Mouse (Mus musculus) stomach, postnatal 0 days (tissue): ENCODE data around the gene Pde4c.

ENCODE experiments used
- CTCF ChIP-seq: IDR thresholded peaks from 2 replicates; pipeline ENCODE4 v1.5.1; 2016; ENCODE audit warnings: antibody characterized with exemption, low read depth, mild to moderate bottlenecking, moderate library complexity
- EP300 ChIP-seq: optimal IDR thresholded peaks from 2 replicates; pipeline ENCODE3; 2016; ENCODE audit warnings: antibody characterized with exemption

DNA sequence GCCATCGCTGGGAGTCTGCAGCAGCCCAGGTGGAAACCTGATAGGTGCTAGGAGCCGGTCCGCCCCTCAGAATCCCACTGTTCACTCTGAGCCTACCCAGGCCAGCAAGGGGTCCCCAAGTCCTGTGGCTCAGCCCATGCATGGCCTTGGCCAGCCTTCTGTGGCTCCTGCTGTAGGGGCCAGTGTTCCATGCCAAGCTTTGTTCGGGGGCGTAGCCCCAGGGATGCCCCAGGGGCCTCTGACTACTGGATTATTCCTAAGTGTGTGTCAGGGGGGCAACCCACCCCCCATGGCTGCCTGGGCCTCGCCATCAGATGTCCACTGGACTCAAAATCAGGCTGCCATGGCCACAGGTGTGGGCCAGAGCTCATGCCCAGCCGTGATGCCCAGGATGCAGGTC is 9.5 kb upstream of the Pde4c start:
- TF ChIP-seq CTCF, result no peak
- TF ChIP-seq EP300, result no peak
